Mouse (Mus musculus) small intestine, adult 2 months (tissue): Measurements from ENCODE around the gene Polr1c. TPM values are rescaled to one million over a fixed set of nuclear protein-coding genes. Genes with fewer than 3 reads are reported as not detected.

Experiments
- H3K27ac ChIP-seq: fragments of 200-500 bp; 2 replicates; pipeline ENCODE4 v1.5.1; 2012; ENCODE audit warnings: low read depth, low read length, control low read depth, inconsistent platforms; ENCODE audit not compliant: insufficient read depth
- H3K27me3 ChIP-seq: fragments of 200-500 bp; 2 replicates; pipeline ENCODE4 v1.6.1; 2012; ENCODE audit warnings: mild to moderate bottlenecking, moderate library complexity, low read length, inconsistent platforms; ENCODE audit not compliant: control insufficient read depth, insufficient read depth
- H3K36me3 ChIP-seq: fragments of 200-500 bp; 2 replicates; pipeline ENCODE4 v1.6.1; 2012; ENCODE audit warnings: mild to moderate bottlenecking, low read length, control low read depth, inconsistent platforms; ENCODE audit not compliant: control insufficient read depth, insufficient read depth
- H3K4me1 ChIP-seq: fragments of 200-500 bp; 2 replicates; pipeline ENCODE4 v1.6.1; 2012; ENCODE audit warnings: low read length, inconsistent platforms, mixed read lengths; ENCODE audit not compliant: control insufficient read depth, insufficient read depth, insufficient read length
- H3K4me3 ChIP-seq: fragments of 200-500 bp; 2 replicates; pipeline ENCODE4 v1.5.1; 2012; ENCODE audit warnings: low read depth, mild to moderate bottlenecking, control low read depth, inconsistent platforms, low read length, moderate library complexity
- CTCF ChIP-seq: fragments of 200-500 bp; IDR thresholded peaks from 2 replicates; pipeline ENCODE4 v1.5.1; 2012; ENCODE audit warnings: low read depth, mild to moderate bottlenecking, control low read depth, inconsistent platforms, low read length, moderate library complexity, mixed read lengths; ENCODE audit not compliant: insufficient replicate concordance, insufficient read length; ENCODE audit errors: extremely low read depth
- POLR2A ChIP-seq: fragments of 200-500 bp; IDR thresholded peaks from 2 replicates; pipeline ENCODE4 v1.6.1; 2012; ENCODE audit warnings: low read depth, mild to moderate bottlenecking, control low read depth, inconsistent platforms, low read length, moderate library complexity
- WGBS: fragments of 180-500 bp; shearing (Covaris S2); methylation state at CpG from one replicate; pipeline ENCODE4 v1.1.7; 2018; 5-methylcytosine and 5-hydroxymethylcytosine counted together
- polyA plus RNA-seq: library from polyadenylated mRNA; depleted of rRNA; stranded (reverse); fragments of >200 nt; gene quantifications from 2 replicates; pipeline ENCODE4 v1.2.3, GENCODE M21; 2012

Polr1c gene
- polyA plus RNA-seq, 1 experiment: 24.6 TPM

GRCm38 (mm10) chr17:46253452-46254084, 5.7 kb upstream of the Polr1c start, which contains the start of gene Lrrc73:
Lrrc73 (plus strand) TSS chr17:46253531.
- WGBS: 2% methylated on average over 48 of the region's 48 CpGs
- TF ChIP-seq POLR2A (no peak), CTCF (no peak)
- H3K4me1 ChIP-seq: peaks cover 14% of the 10 kb centered on the region
- H3K4me3 ChIP-seq: peak within 1 kb of the TSS; percentile 65
- H3K27me3 ChIP-seq: peaks cover 12% of the 10 kb centered on the region
- no peak within 1 kb of the TSS for H3K27ac ChIP-seq
- peaks cover 36% of the 10 kb centered on the region for H3K36me3 ChIP-seq

- TF ChIP-seq CTCF (peak; percentile 39; the same call in 1 of the 2 replicates), POLR2A (no peak)
- 57% methylated on average over 14 of the region's 14 CpGs for WGBS
- H3K27ac ChIP-seq: no peak overlapping the region
- peaks cover 12% of the 10 kb centered on the region for H3K27me3 ChIP-seq
- H3K4me3 ChIP-seq: peak overlapping the region; percentile 65; the same call in 1 of the 2 replicates
- H3K4me1 ChIP-seq: peaks cover 14% of the 10 kb centered on the region
- H3K36me3 ChIP-seq: peaks cover 29% of the 10 kb centered on the region
Observed at GRCm38 (mm10) chr17:46252571-46253451, 5.0 kb upstream of the Polr1c start.

- no peak overlapping the region for H3K27ac ChIP-seq
- TF ChIP-seq POLR2A (no peak), CTCF (no peak)
- H3K4me3 ChIP-seq: no peak overlapping the region
- WGBS: 77% methylated on average over 7 of the region's 7 CpGs
- H3K4me1 ChIP-seq: peaks cover 19% of the 10 kb centered on the region
- peaks cover 29% of the 10 kb centered on the region for H3K36me3 ChIP-seq
- H3K27me3 ChIP-seq: peaks cover 12% of the 10 kb centered on the region
Observed at GRCm38 (mm10) chr17:46251174-46251573, 3.3 kb upstream of the Polr1c start.

- under 1% methylated on average over 37 of the region's 37 CpGs for WGBS
- Histone ChIP-seq H3K27ac (peak overlapping the region; percentile 59), H3K4me3 (peak overlapping the region; percentile 91), H3K27me3 (no peaks in the 10 kb centered on the region), H3K4me1 (peaks cover 11% of the 10 kb centered on the region), H3K36me3 (peaks cover 51% of the 10 kb centered on the region)
- TF ChIP-seq POLR2A: no peak
- TF ChIP-seq CTCF: no peak
Observed at GRCm38 (mm10) chr17:46248189-46248522, 302 bp upstream of the Polr1c start.

- H3K36me3 ChIP-seq: peaks cover 51% of the 10 kb centered on the region
- no peaks in the 10 kb centered on the region for H3K27me3 ChIP-seq
- H3K4me1 ChIP-seq: peaks cover 13% of the 10 kb centered on the region
- no peak overlapping the region for H3K4me3 ChIP-seq
- no peak overlapping the region for H3K27ac ChIP-seq
- no peak for TF ChIP-seq CTCF
- TF ChIP-seq POLR2A: no peak
- 78% methylated on average over 10 of the region's 10 CpGs for WGBS
Observed at GRCm38 (mm10) chr17:46244579-46244978, 3.3 kb downstream of the Polr1c start.

- no peaks in the 10 kb centered on the region for H3K27me3 ChIP-seq
- H3K4me1 ChIP-seq: peaks cover 9% of the 10 kb centered on the region
- H3K36me3 ChIP-seq: peaks cover 51% of the 10 kb centered on the region
- TF ChIP-seq CTCF: no peak
- no peak for TF ChIP-seq POLR2A
- no peak overlapping the region for H3K4me3 ChIP-seq
- 23% methylated on average over 2 of the region's 2 CpGs for WGBS
- H3K27ac ChIP-seq: no peak overlapping the region
Observed at GRCm38 (mm10) chr17:46243624-46244023, 4.2 kb downstream of the Polr1c start.

GRCm38 (mm10) chr17:46242993-46243392, 4.9 kb downstream of the Polr1c start:
- Histone ChIP-seq H3K27ac (no peak overlapping the region), H3K4me1 (peaks cover 8% of the 10 kb centered on the region), H3K36me3 (peaks cover 56% of the 10 kb centered on the region), H3K27me3 (no peaks in the 10 kb centered on the region), H3K4me3 (no peak overlapping the region)
- WGBS: 62% methylated on average over 4 of the region's 4 CpGs
- no peak for TF ChIP-seq CTCF
- TF ChIP-seq POLR2A: no peak
